Mouse (Mus musculus): ENCODE data around the gene Aurkaip1. TPM values are rescaled to one million over a fixed set of nuclear protein-coding genes. Genes with fewer than 3 reads are reported as not detected.
A peak's percentile ranks its signal among the peaks of the same experiment; 100 is the strongest.

Aurkaip1 gene
- total and polyA plus RNA-seq, 3 experiments: 155 to 276 (median 164) TPM

DNA sequence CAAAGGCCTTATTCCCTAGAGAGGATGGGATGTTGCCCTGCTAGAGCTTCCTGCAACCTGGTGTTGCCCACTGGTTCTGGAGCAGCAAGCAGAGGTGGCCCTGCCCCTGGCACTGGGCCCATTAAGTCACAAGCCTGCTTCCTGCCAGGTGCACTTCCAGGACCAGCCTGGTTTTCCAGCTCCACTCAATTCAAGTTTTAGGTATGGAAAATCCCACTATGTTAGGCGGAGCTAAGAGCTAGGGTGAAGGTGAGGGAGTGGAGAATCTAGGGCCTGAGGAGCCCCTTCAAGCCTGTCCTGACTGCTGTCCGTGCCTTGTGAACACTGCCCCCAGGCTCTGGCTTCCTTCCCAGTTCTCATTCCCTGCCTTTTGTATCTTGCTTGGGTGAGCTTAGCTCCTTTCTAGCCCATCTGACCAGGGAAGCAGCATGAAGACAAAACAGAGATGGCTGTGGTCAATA, 20.9 kb downstream of the Aurkaip1 start:
- DNase-seq: no peak

- DNase-seq: no peak
These were observed 22.3 kb downstream of the Aurkaip1 start for GRCm38 (mm10) chr4:155853421-155853820.

DNA sequence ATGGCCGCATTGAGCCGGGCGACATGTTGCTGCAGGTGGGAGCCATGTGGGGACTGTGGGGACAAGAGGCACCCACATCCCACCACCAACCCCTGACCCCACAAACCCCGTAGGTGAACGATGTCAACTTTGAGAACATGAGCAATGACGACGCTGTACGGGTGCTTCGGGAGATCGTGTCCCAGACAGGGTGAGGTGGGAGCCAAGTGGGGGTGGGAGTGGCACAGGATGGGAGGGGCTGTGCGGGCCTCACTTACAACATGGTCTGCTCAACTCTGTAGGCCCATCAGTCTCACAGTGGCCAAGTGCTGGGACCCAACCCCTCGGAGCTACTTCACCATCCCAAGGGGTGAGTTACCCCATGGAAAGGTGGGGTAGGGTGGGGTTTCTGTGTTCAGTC, 23.9 kb downstream of the Aurkaip1 start:
- no peak for DNase-seq

GRCm38 (mm10) chr4:155856071-155856470, 25.0 kb downstream of the Aurkaip1 start:
- no peak for DNase-seq

DNA sequence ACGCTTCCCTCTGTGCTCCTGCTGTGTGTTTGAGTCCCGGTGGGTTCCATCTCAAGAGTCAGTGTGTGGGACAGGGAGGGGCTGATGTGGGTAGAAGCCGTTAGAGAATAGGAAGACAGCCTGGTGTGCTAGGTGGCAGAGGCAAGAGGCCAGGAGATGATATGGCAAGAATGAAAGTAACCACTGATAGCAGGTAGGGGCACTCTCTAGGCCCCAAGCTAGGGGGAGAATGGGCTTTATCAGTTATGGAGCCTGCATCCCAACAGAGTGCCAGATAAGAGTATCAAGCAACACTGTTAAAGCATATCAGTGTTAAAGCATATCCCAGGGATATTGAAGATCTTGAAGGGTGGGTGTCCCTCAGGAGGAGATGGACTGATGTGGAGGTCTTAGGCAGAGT, 25.8 kb downstream of the Aurkaip1 start:
- no peak for DNase-seq

DNA sequence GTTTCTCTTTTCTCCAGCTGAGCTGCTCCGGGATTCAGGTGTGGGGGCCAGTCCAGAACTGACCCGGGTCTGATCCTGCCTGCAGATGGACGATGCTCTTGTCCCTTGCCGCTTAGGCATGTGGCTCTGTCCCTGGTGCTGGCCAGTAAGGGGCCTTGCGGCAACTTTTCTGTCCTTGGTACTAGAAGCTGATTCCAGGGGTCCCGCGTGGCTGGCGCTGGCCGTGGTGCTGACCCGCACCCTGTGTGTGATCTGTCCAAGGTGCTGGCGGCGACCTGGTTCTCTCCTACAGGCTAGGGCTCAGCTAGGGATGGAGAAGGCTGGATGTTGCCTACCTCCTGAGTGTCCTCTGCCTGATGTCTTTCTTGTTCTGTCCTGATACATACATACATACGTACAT, 28.2 kb downstream of the Aurkaip1 start:
- DNase-seq: no peak

DNA sequence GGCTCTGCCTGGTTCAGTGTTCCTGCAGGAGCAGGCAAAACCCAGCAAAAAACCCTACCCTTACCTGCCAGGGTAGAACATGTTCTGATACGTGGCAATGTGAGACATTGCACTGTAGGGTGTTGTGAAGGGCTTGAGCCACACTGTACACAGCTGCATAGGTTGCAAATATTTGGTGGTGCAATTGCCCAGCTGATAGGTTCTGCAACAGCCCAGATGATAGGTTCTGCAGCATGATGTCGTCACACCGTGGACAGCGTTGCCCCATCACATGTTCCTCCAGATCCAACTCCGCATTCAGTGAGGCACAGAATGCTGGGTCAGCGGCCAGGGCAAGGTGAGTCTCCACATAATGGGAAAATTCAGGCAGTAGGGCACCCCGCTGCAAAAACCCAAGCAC, 30.7 kb downstream of the Aurkaip1 start:
- no peak for DNase-seq

DNA sequence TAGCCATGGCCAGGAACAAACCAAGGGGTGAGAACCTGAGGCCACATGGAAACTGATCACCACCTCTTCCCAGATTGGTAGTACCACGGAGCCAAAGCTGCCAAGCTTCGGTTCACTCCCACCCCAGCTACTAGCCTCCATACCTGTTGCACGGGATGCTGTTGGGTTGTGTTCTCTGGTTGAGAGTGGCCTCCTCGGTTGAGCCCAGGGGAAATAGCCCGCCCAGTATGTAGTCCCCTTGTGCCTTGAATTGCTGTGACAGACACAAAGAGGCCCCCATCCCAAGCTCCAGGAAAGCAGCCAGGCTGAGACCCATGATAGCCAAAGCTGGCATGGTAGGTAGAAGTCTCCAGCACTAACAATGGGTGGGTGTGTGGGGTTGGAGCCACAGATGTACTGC, 31.9 kb downstream of the Aurkaip1 start, which contains the start of gene Tas1r3:
Gene Tas1r3, minus strand, starts transcription at position 362 of the 400 bp plus-strand sequence.
- DNase-seq: no peak

- DNase-seq: no peak
These were observed 37.7 kb downstream of the Aurkaip1 start for GRCm38 (mm10) chr4:155868614-155869298.

GRCm38 (mm10) chr4:155869317-155870033, 38.4 kb downstream of the Aurkaip1 start, which contains the start of the genes Cptp and Ints11:
Gene Cptp, minus strand, starts transcription at chr4:155869440.
Gene Ints11, plus strand, starts transcription at chr4:155869546.
- peak; percentile 99 for DNase-seq

DNA sequence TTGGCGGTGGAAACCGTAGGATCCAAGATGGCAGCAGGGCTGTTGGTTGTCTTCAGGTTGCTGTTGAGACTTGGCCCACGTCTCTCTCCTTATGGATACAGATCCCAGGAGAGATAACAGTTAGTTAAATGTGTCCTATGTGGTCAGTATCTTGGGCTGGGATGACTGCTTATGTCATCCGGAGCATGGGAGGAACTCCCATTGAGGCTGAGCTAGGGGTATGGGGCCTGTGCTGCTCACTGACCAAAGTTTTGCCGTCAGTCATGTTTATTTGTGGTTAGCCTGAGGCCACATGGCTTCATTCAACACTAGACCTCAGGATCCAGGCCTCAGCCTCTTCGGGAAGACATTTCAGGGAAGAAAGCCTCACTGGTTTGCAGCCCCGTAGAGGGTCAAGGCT, 40.3 kb downstream of the Aurkaip1 start:
- no peak for DNase-seq

Small RNA genes within 50 kb of the gene (microRNA-seq; reads per million reads assigned to microRNA genes)
- gene Gm27743: 0 reads per million in 2 experiments

Other genes with a start within 250 kb of the Aurkaip1 start
- 10 to 100 TPM; 33.6 to 35.9 TPM for gene Slc35e2, start 229.9 kb upstream of the Aurkaip1 start, total RNA-seq (2021)
- 17.5 and 29.6 TPM in 2 replicates for gene Slc35e2, start 229.9 kb upstream of the Aurkaip1 start, polyA plus RNA-seq (2012; rRNA removed)
- gene Cdk11b, start 206.4 kb upstream of the Aurkaip1 start, total RNA-seq (2021): 10 to 100 TPM; 41.6 to 46.7 TPM
- 11.9 and 18.9 TPM in 2 replicates for gene Cdk11b, start 206.4 kb upstream of the Aurkaip1 start, polyA plus RNA-seq (2012; rRNA removed)
- gene Gm10563, start 185.9 kb upstream of the Aurkaip1 start, total RNA-seq (2021): not detected
- gene Gm10563, start 185.9 kb upstream of the Aurkaip1 start, polyA plus RNA-seq (2012; rRNA removed): not detected in 2 replicates
- 1 to 10 TPM; 5.2 to 7.6 TPM for gene Mmp23, start 177.9 kb upstream of the Aurkaip1 start, total RNA-seq (2021)
- gene Mmp23, start 177.9 kb upstream of the Aurkaip1 start, polyA plus RNA-seq (2012; rRNA removed): 23.2 and 23.9 TPM in 2 replicates
- 10 to 100 TPM; 40.8 to 50.9 TPM for gene Mib2, start 162.1 kb upstream of the Aurkaip1 start, total RNA-seq (2021)
- gene Mib2, start 162.1 kb upstream of the Aurkaip1 start, polyA plus RNA-seq (2012; rRNA removed): 110 and 117 TPM in 2 replicates
- 10 to 100 TPM; 42.6 to 65.1 TPM for gene Fndc10, start 136.9 kb upstream of the Aurkaip1 start, total RNA-seq (2021)
- 247 and 266 TPM in 2 replicates for gene Fndc10, start 136.9 kb upstream of the Aurkaip1 start, polyA plus RNA-seq (2012; rRNA removed)
- gene Ssu72, start 126.5 kb upstream of the Aurkaip1 start, total RNA-seq (2021): 100 to 1,000 TPM; 104 to 143 TPM
- 178 and 190 TPM in 2 replicates for gene Ssu72, start 126.5 kb upstream of the Aurkaip1 start, polyA plus RNA-seq (2012; rRNA removed)
- under 1 TPM; 0.55 to 0.73 TPM for gene Tmem240, start 96.5 kb upstream of the Aurkaip1 start, total RNA-seq (2021)
- gene Tmem240, start 96.5 kb upstream of the Aurkaip1 start, polyA plus RNA-seq (2012; rRNA removed): 2.0 and 3.1 TPM in 2 replicates
- gene Atad3a, start 70.2 kb upstream of the Aurkaip1 start, total RNA-seq (2021): 10 to 100 TPM; 71.4 to 90.7 TPM
- gene Atad3a, start 70.2 kb upstream of the Aurkaip1 start, polyA plus RNA-seq (2012; rRNA removed): 226 and 242 TPM in 2 replicates
- gene Vwa1, start 56.6 kb upstream of the Aurkaip1 start, total RNA-seq (2021): 1 to 10 TPM; 2.5 to 4.8 TPM
- 9.4 and 12.0 TPM in 2 replicates for gene Vwa1, start 56.6 kb upstream of the Aurkaip1 start, polyA plus RNA-seq (2012; rRNA removed)
- under 1 TPM; 0.52 to 0.62 TPM for gene Tmem88b, start 45.4 kb upstream of the Aurkaip1 start, total RNA-seq (2021)
- 0.81 and 0.97 TPM in 2 replicates for gene Tmem88b, start 45.4 kb upstream of the Aurkaip1 start, polyA plus RNA-seq (2012; rRNA removed)
- gene Ankrd65, start 40.8 kb upstream of the Aurkaip1 start, total RNA-seq (2021): not detected
- 0.11 and 0.16 TPM in 2 replicates for gene Ankrd65, start 40.8 kb upstream of the Aurkaip1 start, polyA plus RNA-seq (2012; rRNA removed)
- 100 to 1,000 TPM; 122 to 141 TPM for gene Mrpl20, start 28.4 kb upstream of the Aurkaip1 start, total RNA-seq (2021)
- 42.1 and 65.2 TPM in 2 replicates for gene Mrpl20, start 28.4 kb upstream of the Aurkaip1 start, polyA plus RNA-seq (2012; rRNA removed)
- gene Ccnl2, start 18.8 kb upstream of the Aurkaip1 start, total RNA-seq (2021): 100 to 1,000 TPM in 1 of 2 experiments, 10 to 100 TPM in 1; 70.2 to 118 TPM
- gene Ccnl2, start 18.8 kb upstream of the Aurkaip1 start, polyA plus RNA-seq (2012; rRNA removed): 56.0 and 58.2 TPM in 2 replicates
- 10 to 100 TPM; 36.9 to 55.5 TPM for gene Mxra8, start 8.4 kb downstream of the Aurkaip1 start, total RNA-seq (2021)
- gene Mxra8, start 8.4 kb downstream of the Aurkaip1 start, polyA plus RNA-seq (2012; rRNA removed): 164 and 185 TPM in 2 replicates
- gene Dvl1, start 16.1 kb downstream of the Aurkaip1 start, total RNA-seq (2021): 10 to 100 TPM; 58.1 to 66.7 TPM
- 187 and 202 TPM in 2 replicates for gene Dvl1, start 16.1 kb downstream of the Aurkaip1 start, polyA plus RNA-seq (2012; rRNA removed)
- gene Tas1r3, start 32.1 kb downstream of the Aurkaip1 start, total RNA-seq (2021): under 1 TPM; 0.32 to 0.35 TPM
- gene Tas1r3, start 32.1 kb downstream of the Aurkaip1 start, polyA plus RNA-seq (2012; rRNA removed): 0.56 and 0.62 TPM in 2 replicates
- 10 to 100 TPM; 18.7 to 21.1 TPM for gene Cptp, start 38.2 kb downstream of the Aurkaip1 start, total RNA-seq (2021)
- 29.4 and 37.1 TPM in 2 replicates for gene Cptp, start 38.2 kb downstream of the Aurkaip1 start, polyA plus RNA-seq (2012; rRNA removed)
- 10 to 100 TPM; 27.5 to 32.0 TPM for gene Ints11, start 38.3 kb downstream of the Aurkaip1 start, total RNA-seq (2021)
- gene Ints11, start 38.3 kb downstream of the Aurkaip1 start, polyA plus RNA-seq (2012; rRNA removed): 24.5 and 30.8 TPM in 2 replicates
- 10 to 100 TPM; 21.8 to 28.4 TPM for gene Pusl1, start 60.5 kb downstream of the Aurkaip1 start, total RNA-seq (2021)
- gene Pusl1, start 60.5 kb downstream of the Aurkaip1 start, polyA plus RNA-seq (2012; rRNA removed): 118 and 119 TPM in 2 replicates
- gene Acap3, start 60.5 kb downstream of the Aurkaip1 start, total RNA-seq (2021): 10 to 100 TPM; 14.4 to 20.9 TPM
- 29.0 and 29.3 TPM in 2 replicates for gene Acap3, start 60.5 kb downstream of the Aurkaip1 start, polyA plus RNA-seq (2012; rRNA removed)
- gene Ube2j2, start 112.6 kb downstream of the Aurkaip1 start, total RNA-seq (2021): 10 to 100 TPM; 64.1 to 94.4 TPM
- gene Ube2j2, start 112.6 kb downstream of the Aurkaip1 start, polyA plus RNA-seq (2012; rRNA removed): 93.2 and 95.5 TPM in 2 replicates
- gene C1qtnf12, start 131.0 kb downstream of the Aurkaip1 start, total RNA-seq (2021): 10 to 100 TPM; 66.8 to 70.1 TPM
- gene C1qtnf12, start 131.0 kb downstream of the Aurkaip1 start, polyA plus RNA-seq (2012; rRNA removed): 100 and 128 TPM in 2 replicates
- 1 to 10 TPM; 5.1 to 8.5 TPM for gene B3galt6, start 161.4 kb downstream of the Aurkaip1 start, total RNA-seq (2021)
- gene B3galt6, start 161.4 kb downstream of the Aurkaip1 start, polyA plus RNA-seq (2012; rRNA removed): 14.7 and 18.3 TPM in 2 replicates
- gene Sdf4, start 161.6 kb downstream of the Aurkaip1 start, total RNA-seq (2021): 100 to 1,000 TPM; 260 to 282 TPM
- gene Sdf4, start 161.6 kb downstream of the Aurkaip1 start, polyA plus RNA-seq (2012; rRNA removed): 47.5 and 50.7 TPM in 2 replicates
- 1 to 10 TPM in 1 of 2 experiments, under 1 TPM in 1; 0.61 to 1.2 TPM for gene Tnfrsf4, start 182.6 kb downstream of the Aurkaip1 start, total RNA-seq (2021)
- gene Tnfrsf4, start 182.6 kb downstream of the Aurkaip1 start, polyA plus RNA-seq (2012; rRNA removed): 4.4 and 5.0 TPM in 2 replicates
- gene Tnfrsf18, start 194.9 kb downstream of the Aurkaip1 start, total RNA-seq (2021): under 1 TPM in 1 of 2 experiments, not detected in 1; 0.38 TPM
- 0.30 and 0.61 TPM in 2 replicates for gene Tnfrsf18, start 194.9 kb downstream of the Aurkaip1 start, polyA plus RNA-seq (2012; rRNA removed)
- gene Ttll10, start 228.1 kb downstream of the Aurkaip1 start, total RNA-seq (2021): under 1 TPM in 1 of 2 experiments, not detected in 1; 0.21 TPM
- 0.13 and 0.19 TPM in 2 replicates for gene Ttll10, start 228.1 kb downstream of the Aurkaip1 start, polyA plus RNA-seq (2012; rRNA removed)

Measured in adrenal gland, adult 2 months (tissue).